Mouse (Mus musculus): Measurements from ENCODE around the gene Capza3. TPM values are rescaled to one million over a fixed set of nuclear protein-coding genes. Genes with fewer than 3 reads are reported as not detected.

Capza3 gene
- total RNA-seq (2023): not detected

GRCm38 (mm10) chr6:140040952-140041351 lies at the start of gene Capza3:
Capza3 (plus strand) TSS chr6:140041252.

GRCm38 (mm10) chr6:140041357-140041756 lies 305 bp downstream of the Capza3 start, which contains the start of gene Plcz1:
Plcz1 (minus strand) TSS chr6:140041457.

Other genes with a start within 250 kb of the Capza3 start
- gene Plcz1, start 205 bp downstream of the Capza3 start, total RNA-seq (2023): not detected